Mouse (Mus musculus): ENCODE data around the gene Zfp941.
"Not testable (repeated sequence)": the region's sequence is repeated elsewhere in the genome, so short reads cannot be mapped to it uniquely, and the experiment has no call there.

- not testable (repeated sequence) for TF ChIP-seq CTCF (IDR thresholded peaks at IDR 0.05; ENCODE audit: borderline replicate concordance, extremely low read depth, insufficient read depth, insufficient read length); POLR2A (IDR thresholded peaks at IDR 0.05; ENCODE audit: borderline replicate concordance, extremely low read depth, insufficient read depth, insufficient read length, poor library complexity, severe bottlenecking)
These were observed 56.6 kb downstream of the Zfp941 start for GRCm38 (mm10) chr7:140765391-140765790.

Measured in brain, embryonic 14.5 days (tissue).